Mouse (Mus musculus) thymus, adult 2 months (tissue): ENCODE data around the gene Thrb.

Source experiments
- CTCF ChIP-seq: fragments of 200-500 bp; IDR thresholded peaks from 2 replicates; pipeline ENCODE4 v1.5.1; 2012; ENCODE audit warnings: mild to moderate bottlenecking, control low read depth, low read length, moderate library complexity, borderline replicate concordance; ENCODE audit not compliant: control insufficient read depth, poor library complexity, insufficient read depth; ENCODE audit errors: extremely low read depth
- POLR2A ChIP-seq: fragments of 200-500 bp; IDR thresholded peaks from 2 replicates; pipeline ENCODE4 v1.6.1; 2012; ENCODE audit warnings: mild to moderate bottlenecking, low read length, control low read depth, moderate library complexity; ENCODE audit not compliant: control insufficient read depth, poor library complexity, insufficient read depth; ENCODE audit errors: extremely low read depth

GRCm38 (mm10) chr14:18001886-18002285 lies 341.8 kb downstream of the Thrb start:
- TF ChIP-seq POLR2A (no peak), CTCF (no peak)
